Mouse (Mus musculus) hindbrain, postnatal 0 days (tissue): Measurements from ENCODE around the gene Casc3. TPM values are rescaled to one million over a fixed set of nuclear protein-coding genes. Genes with fewer than 3 reads are reported as not detected.
A peak's percentile ranks its signal among the peaks of the same experiment; 100 is the strongest.

Source experiments
- ATAC-seq: fragments of 200-750 bp; cut with Nextera tagmentation; 2 replicates; pipeline ENCODE4 v1.8.0; 2017; ENCODE audit warnings: mild to moderate bottlenecking, moderate TSS enrichment, moderate library complexity
- DNase-seq: peaks from one replicate; pipeline ENCODE4 v3.0.0-alpha.2; 2015; ENCODE audit warnings: low spot score
- H3K27ac ChIP-seq: fragments of 300-500 bp; sonication (generic); 2 replicates; pipeline ENCODE4 v1.5.1; 2014; ENCODE audit warnings: mild to moderate bottlenecking
- H3K27me3 ChIP-seq: fragments of 300-500 bp; sonication (generic); 2 replicates; pipeline ENCODE4 v1.6.1; 2014; ENCODE audit warnings: low read length, mixed read lengths; ENCODE audit not compliant: insufficient read depth
- H3K36me3 ChIP-seq: fragments of 300-500 bp; sonication (generic); 2 replicates; pipeline ENCODE4 v1.6.1; 2014; ENCODE audit warnings: low read length, mixed read lengths; ENCODE audit not compliant: insufficient read depth
- H3K4me1 ChIP-seq: fragments of 300-500 bp; sonication (generic); 2 replicates; pipeline ENCODE4 v1.6.1; 2014; ENCODE audit warnings: antibody characterized with exemption, low read length, mixed read lengths; ENCODE audit not compliant: insufficient read depth
- H3K4me2 ChIP-seq: fragments of 300-500 bp; sonication (generic); 2 replicates; pipeline ENCODE4 v1.6.1; 2014; ENCODE audit warnings: low read depth, mild to moderate bottlenecking, low read length, moderate library complexity, mixed read lengths
- H3K4me3 ChIP-seq: fragments of 300-500 bp; sonication (generic); 2 replicates; pipeline ENCODE4 v1.5.1; 2014; ENCODE audit warnings: low read length
- H3K9ac ChIP-seq: fragments of 300-500 bp; sonication (generic); replicated peaks from 2 replicates; pipeline ENCODE4 v1.6.1; 2014; ENCODE audit warnings: mild to moderate bottlenecking, low read length, moderate library complexity, mixed read lengths
- H3K9me3 ChIP-seq: fragments of 300-500 bp; sonication (generic); 2 replicates; pipeline ENCODE4 v1.6.1; 2016; ENCODE audit warnings: low read length, mixed read lengths
- CTCF ChIP-seq: IDR thresholded peaks from 2 replicates; pipeline ENCODE4 v1.5.1; 2016; ENCODE audit warnings: antibody characterized with exemption, control low read depth, low read depth
- WGBS: fragments of 180-500 bp; shearing (Covaris S2); extraction: QIAGEN DNeasy Blood & Tissue Kit; methylation state at CpG from one replicate; pipeline ENCODE4 v1.1.7; 2014; 5-methylcytosine and 5-hydroxymethylcytosine counted together
- polyA plus RNA-seq: library from polyadenylated mRNA; unstranded; fragments of >200 nt; fragmentation: Nextera tagmentation; extraction: Ambion mirVana; gene quantifications from 2 replicates; pipeline ENCODE4 v1.2.1, GENCODE M21; 2015
- total RNA-seq: library from RNA; depleted of rRNA; stranded (reverse); fragments of >200 nt; gene quantifications from 2 replicates; pipeline ENCODE4 v1.2.3, GENCODE M21; 2014

Gene Casc3
- total and polyA plus RNA-seq, 2 experiments from 2014 or later, result 24.4 to 35.7 TPM

- Histone ChIP-seq H3K4me3 (peak overlapping the region; percentile 81), H3K9me3 (no peaks in the 10 kb centered on the region), H3K4me1 (peaks cover 12% of the 10 kb centered on the region), H3K27ac (peak overlapping the region; percentile 78), H3K9ac (peak overlapping the region; percentile 90), H3K4me2 (peak overlapping the region; percentile 90), H3K27me3 (no peaks in the 10 kb centered on the region), H3K36me3 (peaks cover 16% of the 10 kb centered on the region)
- TF ChIP-seq CTCF, result 0 out of 2 replicates have a peak, but pooled peaks have one; percentile 25
- WGBS, result 4% methylated on average over 27 of the region's 29 CpGs
- peak; percentile 48 for ATAC-seq
- peak; percentile 33 for DNase-seq
Observed at GRCm38 (mm10) chr11:98837231-98837704, 32.6 kb downstream of the Casc3 start.

GRCm38 (mm10) chr11:98837917-98838316, 33.2 kb downstream of the Casc3 start:
- DNase-seq, result no peak
- no peak for ATAC-seq
- no peak overlapping the region for H3K27ac ChIP-seq

GRCm38 (mm10) chr11:98838512-98838911, 33.8 kb downstream of the Casc3 start:
- 51% methylated on average over 9 of the region's 9 CpGs for WGBS
- Histone ChIP-seq H3K36me3 (peaks cover 4% of the 10 kb centered on the region), H3K4me2 (peak overlapping the region; percentile 90), H3K4me1 (peaks cover 12% of the 10 kb centered on the region), H3K4me3 (peak overlapping the region; percentile 81), H3K9me3 (no peaks in the 10 kb centered on the region), H3K27ac (no peak overlapping the region), H3K9ac (peak overlapping the region; percentile 90; the same call in 1 of the 2 replicates), H3K27me3 (no peaks in the 10 kb centered on the region)
- no peak for TF ChIP-seq CTCF
- no peak for ATAC-seq
- no peak for DNase-seq

More at GRCm38 (mm10) chr11:98837917-98838316, 33.2 kb downstream of the Casc3 start:
- Histone ChIP-seq H3K9me3 (no peaks in the 10 kb centered on the region), H3K36me3 (peaks cover 10% of the 10 kb centered on the region), H3K4me2 (peak overlapping the region; percentile 90), H3K9ac (peak overlapping the region; percentile 90; the same call in 1 of the 2 replicates), H3K4me3 (peak overlapping the region; percentile 81), H3K27me3 (no peaks in the 10 kb centered on the region), H3K4me1 (peaks cover 12% of the 10 kb centered on the region)
- no peak for TF ChIP-seq CTCF
- 40% methylated on average over 11 of the region's 11 CpGs for WGBS

- Histone ChIP-seq H3K4me1 (peaks cover 12% of the 10 kb centered on the region), H3K27me3 (no peaks in the 10 kb centered on the region), H3K9ac (no peak overlapping the region), H3K36me3 (no peaks in the 10 kb centered on the region), H3K4me2 (no peak overlapping the region), H3K27ac (no peak overlapping the region), H3K9me3 (no peaks in the 10 kb centered on the region), H3K4me3 (no peak overlapping the region)
- ATAC-seq (no peak), DNase-seq (no peak)
- TF ChIP-seq CTCF, result no peak
- 55% methylated on average over 6 of the region's 6 CpGs for WGBS
Observed at GRCm38 (mm10) chr11:98839402-98839801, 34.7 kb downstream of the Casc3 start.

- DNase-seq (no peak), ATAC-seq (no peak)
- H3K27ac ChIP-seq, result no peak overlapping the region
- H3K9ac ChIP-seq, result no peak overlapping the region
- H3K36me3 ChIP-seq, result no peaks in the 10 kb centered on the region
- H3K4me1 ChIP-seq, result peaks cover 12% of the 10 kb centered on the region
- WGBS, result 55% methylated on average over 10 of the region's 10 CpGs
- H3K9me3 ChIP-seq, result no peaks in the 10 kb centered on the region
- TF ChIP-seq CTCF, result no peak
- H3K4me2 ChIP-seq, result no peak overlapping the region
- H3K27me3 ChIP-seq, result no peaks in the 10 kb centered on the region
- no peak overlapping the region for H3K4me3 ChIP-seq
Observed at GRCm38 (mm10) chr11:98839897-98840296, 35.2 kb downstream of the Casc3 start.

GRCm38 (mm10) chr11:98846016-98846415, 41.3 kb downstream of the Casc3 start:
- Histone ChIP-seq H3K4me2 (no peak overlapping the region), H3K9ac (no peak overlapping the region), H3K27me3 (no peaks in the 10 kb centered on the region), H3K4me3 (no peak overlapping the region), H3K9me3 (no peaks in the 10 kb centered on the region), H3K27ac (0 out of 2 replicates have a peak overlapping the region, but pooled peaks have one; percentile 11), H3K36me3 (no peaks in the 10 kb centered on the region), H3K4me1 (peaks cover 21% of the 10 kb centered on the region)
- ATAC-seq, result peak; percentile 54
- TF ChIP-seq CTCF, result peak; percentile 58
- WGBS, result 43% methylated on average over 13 of the region's 13 CpGs
- peak; percentile 51 for DNase-seq

GRCm38 (mm10) chr11:98846865-98847604, 42.3 kb downstream of the Casc3 start:
- no peak overlapping the region for H3K4me3 ChIP-seq
- TF ChIP-seq CTCF, result no peak
- H3K9ac ChIP-seq, result no peak overlapping the region
- DNase-seq, result no peak
- H3K27me3 ChIP-seq, result no peaks in the 10 kb centered on the region
- H3K27ac ChIP-seq, result no peak overlapping the region
- 78% methylated on average over 19 of the region's 19 CpGs for WGBS
- no peak for ATAC-seq
- peaks cover 21% of the 10 kb centered on the region for H3K4me1 ChIP-seq
- H3K4me2 ChIP-seq, result no peak overlapping the region
- peaks cover 3% of the 10 kb centered on the region; the same call in 1 of the 2 replicates for H3K36me3 ChIP-seq
- H3K9me3 ChIP-seq, result no peaks in the 10 kb centered on the region
